Mouse (Mus musculus) G1E (cell line): ENCODE results near the gene Klhl26. TPM values are rescaled to one million over a fixed set of nuclear protein-coding genes. Genes with fewer than 3 reads are reported as not detected.
A peak's percentile ranks its signal among the peaks of the same experiment; 100 is the strongest.

ENCODE experiments used
- ATAC-seq: 2 replicates; pipeline ENCODE4 v1.8.0; 2016; ENCODE audit warnings: mild to moderate bottlenecking; ENCODE audit not compliant: insufficient number of reproducible peaks, poor library complexity, low FRiP score, severe bottlenecking; ENCODE audit errors: extremely low read depth
- DNase-seq: peaks from one replicate; pipeline ENCODE4 v3.0.0; 2012; ENCODE audit warnings: low spot score
- H3K27me3 ChIP-seq: 2 replicates; pipeline ENCODE4 v1.6.1; 2012; ENCODE audit warnings: mild to moderate bottlenecking, low read length, inconsistent platforms; ENCODE audit not compliant: insufficient read depth
- H3K36me3 ChIP-seq: replicated peaks from 2 replicates; pipeline ENCODE3; 2012; ENCODE audit warnings: mild to moderate bottlenecking, inconsistent platforms
- H3K4me1 ChIP-seq: 2 replicates; pipeline ENCODE4 v1.6.1; 2012; ENCODE audit warnings: low read depth, low read length, inconsistent platforms, mixed read lengths; ENCODE audit not compliant: insufficient read depth
- H3K4me3 ChIP-seq: 2 replicates; pipeline ENCODE4 v1.5.1; 2012; ENCODE audit warnings: low read depth, mild to moderate bottlenecking, inconsistent platforms, low read length, moderate library complexity, mixed read lengths
- H3K9me3 ChIP-seq: replicated peaks from 2 replicates; pipeline ENCODE4 v1.6.1; 2012; ENCODE audit warnings: inconsistent platforms
- CTCF ChIP-seq: IDR thresholded peaks from 2 replicates; pipeline ENCODE4 v1.5.1; 2012; ENCODE audit warnings: low read depth, low read length, inconsistent platforms, mixed read lengths
- GATA1 ChIP-seq: IDR thresholded peaks from 2 replicates; pipeline ENCODE4 v1.6.1; 2012; ENCODE audit warnings: borderline replicate concordance, low read length, inconsistent platforms, mixed read lengths
- GATA2 ChIP-seq: IDR thresholded peaks from 2 replicates; pipeline ENCODE4 v1.6.1; 2012; ENCODE audit warnings: low read depth, low read length, inconsistent platforms, borderline replicate concordance
- POLR2AphosphoS5 ChIP-seq: IDR thresholded peaks from 2 replicates; pipeline ENCODE4 v1.6.1; 2012; ENCODE audit warnings: low read depth, low read length, inconsistent platforms; ENCODE audit not compliant: insufficient replicate concordance
- TAL1 ChIP-seq: conservative IDR thresholded peaks from 2 replicates; pipeline ENCODE4 v1.6.1; 2012; ENCODE audit warnings: low read depth, low read length, inconsistent platforms, mixed read lengths
- polyA plus RNA-seq: library from polyadenylated mRNA; stranded (reverse); fragments of >175 nt; gene quantifications from 2 replicates; pipeline ENCODE4 v1.2.3, GENCODE M21; 2012
- total RNA-seq, 2 experiments: library from RNA; stranded (forward) in 1 of 2; stranded (reverse) in 1 of 2; fragments of 200-1000 nt in 1 of 2; fragments of >200 nt in 1 of 2; fragmentation: Nextera tagmentation in 1 of 2; gene quantifications; 2 replicates each; pipeline ENCODE4 v1.2.3; 2014 to 2017

Klhl26 gene
- total and polyA plus RNA-seq, 3 experiments: 12.8 to 23.6 (median 13.9) TPM

DNA sequence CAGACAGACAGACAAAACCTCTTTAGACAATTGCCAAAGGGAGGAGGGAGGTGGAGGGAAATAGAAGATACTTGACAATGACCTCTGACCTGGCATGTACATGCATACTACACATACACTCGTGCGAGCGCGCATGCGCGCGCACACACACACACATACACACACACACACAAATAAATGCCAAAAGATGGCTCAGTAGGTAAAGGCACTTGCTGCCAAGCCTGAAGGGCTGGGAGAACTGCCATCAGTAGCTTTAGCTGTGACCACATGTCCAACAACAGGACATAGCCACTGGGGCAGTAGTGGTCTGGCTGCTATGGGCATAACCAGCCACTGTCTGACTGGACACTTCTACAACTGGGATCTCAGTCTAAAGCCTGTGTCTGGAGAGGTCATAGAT, 4.9 kb downstream of the Klhl26 start:
- Histone ChIP-seq H3K9me3 (no peaks in the 10 kb centered on the region), H3K27me3 (no peaks in the 10 kb centered on the region), H3K4me1 (peaks cover 51% of the 10 kb centered on the region), H3K36me3 (peaks cover 77% of the 10 kb centered on the region), H3K4me3 (no peak overlapping the region)
- ATAC-seq (no peak), DNase-seq (no peak)
- TF ChIP-seq CTCF: no peak
- TF ChIP-seq GATA2: no peak
- TF ChIP-seq GATA1: no peak
- no peak for TF ChIP-seq POLR2AphosphoS5
- TF ChIP-seq TAL1: no peak

DNA sequence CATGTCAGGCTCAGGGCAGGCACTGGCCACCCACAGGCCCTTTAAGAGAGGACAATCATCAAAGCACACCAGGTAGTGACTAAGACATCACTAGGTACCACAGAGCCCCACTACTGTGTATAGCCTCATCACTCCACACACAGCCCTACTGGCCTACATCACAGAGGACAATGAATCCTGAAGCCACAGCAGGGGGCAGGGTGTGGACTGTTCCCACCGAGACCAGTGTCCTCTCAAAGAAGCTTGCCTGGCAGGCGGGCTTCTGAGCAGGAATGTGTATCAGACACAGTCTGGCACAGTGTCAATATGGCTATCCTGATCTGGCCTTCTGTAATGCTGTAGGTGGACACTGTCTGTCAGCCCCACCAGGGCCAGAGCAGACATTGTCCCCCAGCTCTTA, 6.8 kb downstream of the Klhl26 start:
- peaks cover 39% of the 10 kb centered on the region for H3K4me1 ChIP-seq
- TF ChIP-seq TAL1: no peak
- TF ChIP-seq GATA1: no peak
- no peak for TF ChIP-seq POLR2AphosphoS5
- TF ChIP-seq GATA2: no peak
- no peak for TF ChIP-seq CTCF
- H3K9me3 ChIP-seq: no peaks in the 10 kb centered on the region
- DNase-seq (no peak), ATAC-seq (no peak)
- no peak overlapping the region; the same call in 1 of the 2 replicates for H3K4me3 ChIP-seq
- no peaks in the 10 kb centered on the region for H3K27me3 ChIP-seq
- H3K36me3 ChIP-seq: peaks cover 89% of the 10 kb centered on the region

DNA sequence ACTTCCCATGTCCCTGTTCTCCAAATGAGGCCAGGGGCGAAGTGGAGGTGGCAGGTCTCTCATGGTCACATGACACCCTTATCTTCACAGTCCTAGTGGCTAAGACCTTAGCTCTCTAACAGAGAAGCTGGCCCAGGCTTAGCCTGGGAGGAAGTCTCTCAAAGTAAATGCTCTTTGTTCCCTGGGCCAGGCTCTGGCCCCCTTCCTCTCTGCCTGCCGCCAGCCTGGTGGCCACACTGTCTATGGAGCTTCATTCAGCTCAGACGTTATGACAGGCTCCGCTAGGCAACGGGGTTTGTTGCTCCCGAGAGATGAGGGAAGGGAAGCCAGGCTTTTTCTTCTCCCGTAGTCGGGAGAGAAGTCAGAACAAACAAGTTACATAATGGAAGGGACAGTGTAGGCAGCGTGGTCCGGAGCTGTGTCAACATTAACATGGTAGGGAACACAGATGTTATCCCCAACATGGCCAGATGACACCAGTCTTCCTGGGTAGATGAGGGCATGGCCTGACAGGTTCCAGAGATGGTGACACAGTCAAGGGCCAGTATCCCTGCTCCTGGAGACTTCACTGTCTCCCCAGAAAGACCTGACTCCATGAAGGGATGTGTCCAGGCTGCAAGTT, 7.4 kb downstream of the Klhl26 start:
- TF ChIP-seq GATA1 (no peak), CTCF (no peak), TAL1 (no peak), POLR2AphosphoS5 (no peak), GATA2 (no peak)
- Histone ChIP-seq H3K4me1 (peaks cover 40% of the 10 kb centered on the region), H3K27me3 (no peaks in the 10 kb centered on the region), H3K9me3 (no peaks in the 10 kb centered on the region), H3K36me3 (peaks cover 93% of the 10 kb centered on the region), H3K4me3 (no peak overlapping the region; the same call in 1 of the 2 replicates)
- DNase-seq: peak; percentile 44
- ATAC-seq: peak; percentile 60

GRCm38 (mm10) chr8:70468733-70469132, 8.0 kb downstream of the Klhl26 start:
- ATAC-seq (no peak), DNase-seq (no peak)
- no peaks in the 10 kb centered on the region for H3K27me3 ChIP-seq
- H3K36me3 ChIP-seq: peaks cover 97% of the 10 kb centered on the region
- H3K9me3 ChIP-seq: no peaks in the 10 kb centered on the region
- H3K4me3 ChIP-seq: no peak overlapping the region; the same call in 1 of the 2 replicates
- H3K4me1 ChIP-seq: peaks cover 40% of the 10 kb centered on the region
- TF ChIP-seq GATA2 (no peak), CTCF (no peak)

DNA sequence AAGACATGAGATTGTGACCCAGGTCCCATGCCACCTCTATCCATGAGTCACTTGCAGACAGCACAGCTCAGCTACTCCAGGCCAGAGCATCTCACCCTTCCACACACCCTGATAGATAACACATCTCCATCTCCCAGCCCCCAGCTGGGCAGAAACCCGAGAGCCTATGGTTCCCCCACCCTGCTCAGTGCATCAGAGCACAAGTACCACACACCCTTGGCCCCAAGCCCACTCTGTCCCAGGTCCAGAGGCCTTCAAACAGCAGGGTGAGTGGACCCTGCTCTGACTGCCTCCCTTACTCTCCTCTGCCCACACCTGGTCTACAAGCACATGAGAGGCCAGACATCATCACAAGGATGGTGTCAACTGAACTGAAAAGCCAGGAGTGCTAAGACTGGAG, 8.9 kb downstream of the Klhl26 start:
- TF ChIP-seq POLR2AphosphoS5 (no peak), GATA1 (no peak), TAL1 (no peak), CTCF (no peak), GATA2 (no peak)
- H3K36me3 ChIP-seq: peaks cover 98% of the 10 kb centered on the region
- peaks cover 40% of the 10 kb centered on the region for H3K4me1 ChIP-seq

GRCm38 (mm10) chr8:70467229-70467725, 9.5 kb downstream of the Klhl26 start:
- no peak for ATAC-seq

More for the DNA sequence above, 8.9 kb downstream of the Klhl26 start:
- Histone ChIP-seq H3K27me3 (no peaks in the 10 kb centered on the region), H3K4me3 (no peak overlapping the region), H3K9me3 (no peaks in the 10 kb centered on the region)
- no peak for DNase-seq
- no peak for ATAC-seq

More at GRCm38 (mm10) chr8:70467229-70467725, 9.5 kb downstream of the Klhl26 start:
- Histone ChIP-seq H3K4me1 (peaks cover 42% of the 10 kb centered on the region), H3K4me3 (no peak overlapping the region), H3K27me3 (no peaks in the 10 kb centered on the region), H3K36me3 (peaks cover 98% of the 10 kb centered on the region), H3K9me3 (no peaks in the 10 kb centered on the region)
- DNase-seq: no peak
- TF ChIP-seq CTCF: no peak
- no peak for TF ChIP-seq GATA2
- TF ChIP-seq GATA1: no peak
- TF ChIP-seq TAL1: no peak
- no peak for TF ChIP-seq POLR2AphosphoS5
